Mouse (Mus musculus) 3134 (cell line): ENCODE results near the gene Kcmf1.
"Not testable (repeated sequence)": the region's sequence is repeated elsewhere in the genome, so short reads cannot be mapped to it uniquely, and the experiment has no call there.

Experiments
- DNase-seq: peaks from one replicate; pipeline ENCODE4 v3.0.0-alpha.2; 2011; ENCODE audit warnings: low spot score; ENCODE audit not compliant: insufficient read length; ENCODE audit errors: extremely low read depth

Gene Kcmf1

DNA sequence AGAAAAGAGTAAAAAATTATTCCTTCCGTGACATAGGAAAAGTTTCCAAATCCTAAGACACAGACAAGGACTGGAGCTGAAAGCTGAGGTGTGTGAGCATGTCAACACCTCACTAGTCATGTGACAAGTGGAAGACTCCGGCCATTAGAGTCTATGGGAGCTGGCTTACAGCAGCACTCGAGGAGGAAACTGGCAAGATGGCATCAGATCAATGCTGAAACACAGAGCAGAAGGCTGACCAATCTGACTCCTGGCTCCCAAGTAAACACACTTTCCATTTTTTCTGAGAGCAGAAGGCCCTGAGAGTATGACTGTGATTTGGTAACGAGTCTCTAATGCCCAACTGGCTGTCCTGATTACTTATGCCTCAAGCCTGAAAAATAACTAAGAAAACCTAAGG, 47.6 kb downstream of the Kcmf1 start:
- no peak for DNase-seq

DNA sequence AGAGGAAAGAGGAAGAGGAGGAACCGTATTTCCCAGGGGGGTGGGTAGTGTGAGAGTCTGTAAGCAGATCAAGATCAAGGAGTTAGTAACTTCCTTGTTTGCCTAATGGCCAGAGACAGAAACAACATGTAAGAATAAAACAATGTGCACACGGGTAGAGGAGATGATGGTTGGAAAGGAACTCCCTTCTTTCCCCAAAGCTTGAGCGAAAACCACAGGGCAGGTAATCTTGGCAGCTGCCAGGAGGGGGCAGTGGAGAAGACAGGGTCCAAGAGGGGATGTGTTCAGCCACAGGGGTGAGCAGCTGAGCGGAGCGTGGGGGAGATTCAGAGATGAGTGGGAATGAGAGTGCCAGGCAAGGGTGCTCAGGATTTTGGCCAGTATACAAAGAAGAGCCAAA, 48.1 kb downstream of the Kcmf1 start:
- no peak for DNase-seq

DNA sequence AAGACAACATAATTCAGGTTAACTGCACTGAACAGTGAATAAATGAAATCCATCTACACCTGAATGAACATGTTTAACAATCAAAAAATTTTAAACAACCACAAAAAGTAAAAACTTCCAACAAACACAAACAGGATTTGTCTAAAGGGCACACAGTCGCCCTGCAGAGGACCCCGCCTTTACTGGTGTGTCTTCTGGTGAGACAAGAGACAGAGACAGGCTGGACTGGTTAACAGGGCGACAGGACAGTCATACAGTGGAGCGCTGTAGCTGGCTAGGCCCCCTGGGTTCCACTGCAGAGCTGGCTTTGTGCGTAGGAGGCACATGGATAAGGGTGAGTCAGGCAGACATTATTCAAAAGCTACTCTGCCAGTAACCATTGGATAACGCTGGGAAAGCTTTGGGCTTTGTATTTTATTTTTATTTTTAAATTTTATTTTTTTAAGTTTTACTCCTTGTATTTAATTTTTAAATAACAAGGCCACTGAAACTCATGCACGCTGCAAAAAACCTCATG, 57.7 kb downstream of the Kcmf1 start:
- no peak for DNase-seq

DNA sequence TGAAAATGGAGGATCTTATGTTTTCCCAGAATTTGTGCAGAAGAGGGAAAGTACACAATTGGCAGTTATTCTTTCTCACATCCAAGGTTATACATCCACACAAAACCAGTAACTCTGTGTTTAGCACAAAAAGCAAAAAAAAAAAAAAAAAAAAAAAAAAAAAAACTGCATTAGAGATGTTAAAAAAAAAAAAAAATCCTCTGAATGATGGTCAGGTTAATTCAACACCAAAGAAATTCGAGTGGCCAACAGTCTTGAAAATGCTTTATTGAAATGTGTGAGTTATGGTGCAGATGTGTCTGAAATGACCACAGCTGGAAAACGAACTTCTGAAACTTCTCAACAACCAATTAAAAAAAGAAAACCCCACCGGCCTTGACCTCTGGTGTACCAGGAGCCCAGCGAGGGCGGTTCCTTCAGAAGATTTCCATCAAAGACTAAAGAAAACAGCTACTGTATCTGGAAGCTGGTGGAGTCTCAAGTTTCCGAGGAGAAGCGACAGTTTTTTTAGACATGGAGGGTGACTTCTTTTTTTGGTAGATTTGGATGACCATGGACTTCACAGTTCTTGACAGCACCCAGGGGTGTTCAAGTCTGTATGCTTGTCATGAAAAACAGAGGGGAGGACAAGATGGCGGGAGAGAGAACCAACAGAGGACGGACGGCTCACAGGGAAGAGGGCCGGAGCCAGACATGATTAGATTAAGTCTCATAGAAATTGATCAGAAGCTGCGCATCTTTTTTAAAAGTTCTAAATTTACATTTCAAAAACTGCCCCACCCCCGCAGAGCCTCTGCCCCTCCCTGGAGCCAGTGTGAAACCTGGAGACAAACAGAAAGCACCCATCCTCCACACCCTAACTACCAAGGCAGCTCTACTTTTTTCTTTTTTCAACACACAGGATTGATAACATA, 58.7 kb downstream of the Kcmf1 start:
- DNase-seq = no peak

DNA sequence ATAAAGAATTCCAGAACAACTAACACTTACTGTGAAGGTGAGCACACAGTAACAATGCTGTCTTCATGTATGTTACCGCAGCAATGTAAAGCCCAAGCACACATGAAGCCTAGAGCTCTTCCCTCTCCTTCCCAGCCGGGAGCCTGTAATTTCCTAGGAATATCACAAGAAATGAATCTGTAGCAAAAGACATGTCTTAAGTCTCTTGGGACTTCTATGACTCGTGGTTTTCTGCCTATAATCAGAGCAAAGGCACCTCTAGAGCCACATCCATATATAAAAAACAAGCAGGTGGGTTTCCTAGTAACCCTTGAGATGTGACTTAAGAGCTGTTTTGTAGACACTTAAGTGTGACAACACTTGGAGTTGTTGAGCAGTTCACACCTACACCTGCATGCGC, 62.0 kb downstream of the Kcmf1 start:
- no peak for DNase-seq

DNA sequence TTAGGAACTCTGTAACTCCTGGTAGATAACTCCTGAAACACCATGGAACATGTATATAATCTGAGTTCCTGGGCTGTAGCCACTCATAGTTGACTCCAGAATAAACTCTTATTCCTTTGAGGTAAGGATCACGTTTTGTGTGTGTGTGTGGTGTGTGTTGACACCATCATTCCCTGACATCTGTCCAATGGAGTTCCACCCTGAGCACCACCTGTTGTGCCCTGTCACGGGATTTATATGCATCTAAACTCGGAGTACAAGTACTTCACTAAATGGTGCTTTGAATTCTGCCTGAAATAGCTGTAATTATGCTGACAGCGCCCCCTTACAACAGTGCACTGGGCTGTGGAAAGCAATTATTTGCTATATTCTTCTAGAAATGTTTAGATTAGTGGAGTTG, 65.3 kb downstream of the Kcmf1 start:
- DNase-seq = no peak

DNA sequence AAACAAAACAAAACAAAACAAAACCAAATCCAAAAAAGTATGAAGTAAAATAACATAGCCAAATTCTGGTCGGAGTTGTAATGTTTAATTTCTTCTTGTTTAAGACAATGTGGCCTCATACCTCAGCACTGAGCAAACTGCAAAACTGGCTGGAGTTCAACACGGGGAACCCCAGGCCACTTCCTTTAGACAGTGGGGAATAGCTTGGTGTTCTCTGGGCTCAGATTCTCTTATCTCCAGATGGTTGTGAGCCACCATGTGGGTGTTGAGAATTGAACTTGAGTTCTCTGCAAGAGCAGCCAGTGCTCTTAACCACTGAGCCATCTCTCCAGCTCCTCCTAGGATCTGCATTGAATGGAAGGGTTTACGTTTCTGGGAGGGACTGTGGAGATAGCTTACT, 67.9 kb downstream of the Kcmf1 start:
- DNase-seq = no peak

DNA sequence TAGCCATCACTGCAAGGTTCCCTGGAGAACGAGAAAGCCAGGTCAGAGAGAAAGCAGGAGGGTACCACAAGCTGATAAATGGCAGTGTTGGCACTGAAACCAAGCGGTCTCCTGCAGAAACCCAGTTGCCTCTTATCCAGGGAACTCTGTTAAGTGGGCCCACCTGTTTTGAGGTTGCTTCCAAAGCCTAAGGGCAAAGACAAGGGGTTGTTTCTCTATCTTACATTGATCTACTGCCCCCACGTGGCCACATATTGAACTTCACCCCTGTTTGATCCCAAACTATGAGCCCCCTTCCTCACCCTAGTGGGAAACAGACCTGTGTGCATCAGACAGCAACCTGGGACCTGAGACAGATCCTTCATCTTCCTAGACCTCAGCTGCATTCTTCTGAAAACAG, 68.5 kb downstream of the Kcmf1 start:
- DNase-seq = no peak

DNA sequence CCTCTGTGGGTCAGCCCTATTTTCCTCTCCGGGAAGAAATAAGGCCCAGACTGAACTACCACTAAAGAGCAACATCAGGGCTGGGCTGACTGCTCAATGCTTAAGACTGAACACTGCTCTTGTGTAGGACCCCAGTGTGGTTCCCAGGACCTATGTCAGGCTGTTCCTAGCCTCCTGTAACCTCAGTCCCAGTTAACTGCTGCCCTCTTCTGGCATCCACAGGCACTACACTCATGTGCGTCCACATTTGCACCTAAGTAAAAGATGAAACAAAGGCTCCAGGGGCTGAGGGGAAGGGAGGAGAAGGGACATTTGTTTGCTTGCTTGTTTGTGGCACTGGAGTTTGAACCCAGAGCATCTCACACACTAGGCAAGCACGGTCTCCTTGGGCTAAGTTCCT, 70.9 kb downstream of the Kcmf1 start:
- DNase-seq = no peak

DNA sequence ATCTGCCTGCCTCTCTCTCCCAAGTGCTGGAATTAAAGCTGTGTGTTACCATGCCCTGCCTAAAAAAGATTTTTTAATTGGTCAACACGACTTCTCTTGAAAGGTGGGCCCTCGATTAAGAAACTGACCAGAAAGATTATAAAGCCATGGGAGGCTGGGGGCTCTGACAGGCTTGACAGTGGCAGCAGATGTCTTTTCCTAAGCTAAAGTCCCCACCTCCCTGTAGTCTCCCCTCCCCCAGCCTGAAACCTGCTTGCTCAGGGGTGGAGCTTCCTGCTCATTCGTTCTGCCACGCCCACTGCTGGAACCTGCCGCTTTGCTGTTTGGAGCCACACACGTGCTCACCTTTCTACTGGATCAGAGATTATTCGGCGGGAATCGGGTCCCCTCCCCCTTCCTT, 71.7 kb downstream of the Kcmf1 start:
- DNase-seq = not testable (repeated sequence)

DNA sequence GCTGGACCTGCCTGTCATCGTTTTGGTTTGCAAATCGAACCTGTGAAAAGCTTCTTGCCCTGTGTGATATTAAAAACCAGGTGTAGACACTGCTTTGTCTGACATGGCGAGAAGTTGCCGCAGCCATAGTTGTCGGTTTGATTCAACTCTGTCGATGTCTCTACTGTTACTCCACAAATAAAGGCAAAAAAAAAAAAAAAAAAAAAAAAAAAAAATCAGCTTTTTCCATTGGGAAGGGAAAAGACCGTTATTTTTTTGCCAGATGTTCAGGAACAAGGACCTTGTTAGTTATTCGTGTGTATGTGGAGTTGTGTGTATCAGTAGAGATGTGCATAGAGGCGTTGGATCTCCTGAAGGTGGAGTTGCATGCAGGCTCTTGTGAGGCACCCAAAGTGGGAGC, 74.0 kb downstream of the Kcmf1 start:
- no peak for DNase-seq

DNA sequence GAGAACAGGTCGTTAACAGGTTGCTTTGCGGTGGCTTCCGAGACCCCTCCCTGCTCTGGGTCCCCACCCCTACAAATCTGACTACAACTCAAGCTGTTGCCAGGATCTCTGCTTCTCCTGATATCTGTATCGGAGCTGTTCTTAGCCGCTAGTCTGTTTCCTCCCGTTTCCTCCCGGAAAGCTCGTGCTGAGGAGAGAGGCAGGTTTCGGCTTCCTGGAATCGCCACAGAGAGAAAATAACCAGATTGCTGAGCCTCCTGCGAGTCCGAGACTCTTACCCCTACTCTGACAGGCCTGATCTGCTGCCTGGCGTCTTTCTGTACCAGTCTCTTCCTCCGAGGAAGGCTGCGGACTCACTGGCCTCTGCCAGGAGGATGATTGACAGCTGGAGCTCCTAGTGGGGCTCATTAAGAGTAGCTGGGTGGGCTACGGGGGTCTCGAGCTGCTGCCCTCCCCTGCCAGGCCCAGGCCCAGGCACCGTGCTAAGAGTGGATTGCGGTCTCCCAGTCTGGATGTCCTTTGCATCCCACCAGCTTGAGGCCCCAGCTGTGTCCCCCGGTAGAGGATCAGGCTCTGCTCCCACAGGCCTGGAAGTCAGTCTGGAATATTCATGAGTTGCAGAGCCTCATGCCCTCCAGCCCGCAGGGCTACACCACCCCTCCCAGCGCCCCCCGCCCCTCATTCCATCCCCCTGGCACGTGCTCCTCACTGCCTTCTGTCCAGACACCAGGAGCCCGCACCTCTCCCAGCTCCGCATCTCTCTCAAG, 74.6 kb downstream of the Kcmf1 start:
- no peak for DNase-seq

DNA sequence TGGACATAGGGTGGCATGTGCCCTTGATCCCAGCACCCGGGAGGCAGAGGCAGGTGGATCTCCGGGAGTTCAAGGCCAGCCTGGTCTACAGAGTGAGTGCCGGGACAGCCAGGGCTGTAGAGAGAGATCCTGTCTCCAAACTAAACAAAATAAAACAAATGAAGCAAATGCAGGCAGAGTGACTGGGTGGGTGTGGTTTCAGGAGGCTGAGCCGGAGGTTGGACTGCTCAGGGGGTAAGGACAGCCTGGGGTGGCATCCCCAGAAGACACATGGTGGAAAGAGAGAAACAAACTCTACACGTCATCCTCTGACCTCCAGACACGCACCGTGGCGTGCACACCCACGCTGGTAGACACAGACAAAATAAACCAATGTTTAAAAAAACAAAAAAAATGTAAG, 86.3 kb downstream of the Kcmf1 start:
- no peak for DNase-seq

DNA sequence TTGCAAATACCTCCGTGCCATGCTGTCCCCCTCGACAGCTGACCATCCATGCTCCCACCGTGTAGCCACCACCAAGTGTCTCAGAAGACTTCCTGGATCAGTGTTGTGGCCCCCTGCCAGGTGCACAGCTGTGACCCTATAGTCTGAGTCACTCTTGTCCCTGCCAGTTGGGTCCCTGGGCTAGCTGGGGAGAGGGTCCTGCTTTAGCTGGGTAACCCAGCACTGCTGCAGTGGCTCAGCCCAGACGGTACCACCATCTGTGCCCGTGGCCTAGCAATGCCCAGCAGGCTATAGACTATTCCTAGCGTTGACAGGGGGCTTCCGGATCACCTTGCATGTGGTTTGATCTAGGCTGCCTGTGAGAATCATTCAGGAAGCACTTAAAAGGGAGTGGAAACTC, 89.5 kb downstream of the Kcmf1 start:
- DNase-seq = no peak

DNA sequence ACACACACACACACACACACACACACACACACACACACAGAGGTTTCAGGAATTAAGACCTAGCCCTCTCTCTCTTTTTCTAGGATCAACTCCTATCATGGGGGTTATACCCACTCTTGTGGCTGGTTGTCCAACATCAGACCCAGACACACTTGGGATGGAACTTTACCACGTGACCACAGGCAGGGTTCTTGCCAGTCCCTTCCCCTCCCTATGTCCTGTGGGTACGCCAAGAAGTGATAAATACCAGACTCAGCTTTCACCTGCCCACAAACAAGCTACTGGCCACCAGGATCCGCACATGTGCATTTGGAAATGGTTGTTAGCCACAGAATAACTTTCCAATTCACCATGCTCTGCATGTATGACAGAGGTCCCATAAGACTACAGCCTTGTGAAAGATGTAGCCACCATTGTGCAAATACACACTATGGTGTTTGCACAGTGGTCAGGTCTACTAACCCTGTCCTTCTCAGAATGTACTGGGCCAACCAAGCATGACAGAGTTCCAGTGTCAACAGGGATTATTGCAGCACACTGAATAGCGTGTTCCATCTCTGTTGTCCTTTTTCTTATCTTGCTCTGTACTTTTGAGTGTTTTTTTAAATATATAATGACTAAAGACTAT, 90.1 kb downstream of the Kcmf1 start:
- no peak for DNase-seq

DNA sequence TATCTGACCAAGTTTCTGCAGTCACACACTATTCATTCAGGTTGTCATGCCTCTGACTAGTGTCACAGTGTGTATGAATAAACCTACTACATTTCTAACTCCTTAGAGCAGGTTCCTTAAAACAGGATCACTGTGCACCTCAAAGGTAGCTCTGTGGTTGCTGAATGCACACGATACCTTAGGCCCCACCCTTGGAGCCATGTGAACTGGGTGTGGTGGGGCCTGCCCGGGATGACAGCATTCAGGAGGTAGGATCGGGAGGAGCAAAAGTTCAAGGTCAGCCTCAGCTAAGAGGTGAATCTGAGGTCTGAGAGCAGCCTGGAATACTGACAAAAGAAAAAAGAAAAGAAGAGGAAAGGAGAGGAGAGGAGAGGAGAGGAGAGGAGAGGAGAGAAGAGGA, 91.4 kb downstream of the Kcmf1 start:
- no peak for DNase-seq

DNA sequence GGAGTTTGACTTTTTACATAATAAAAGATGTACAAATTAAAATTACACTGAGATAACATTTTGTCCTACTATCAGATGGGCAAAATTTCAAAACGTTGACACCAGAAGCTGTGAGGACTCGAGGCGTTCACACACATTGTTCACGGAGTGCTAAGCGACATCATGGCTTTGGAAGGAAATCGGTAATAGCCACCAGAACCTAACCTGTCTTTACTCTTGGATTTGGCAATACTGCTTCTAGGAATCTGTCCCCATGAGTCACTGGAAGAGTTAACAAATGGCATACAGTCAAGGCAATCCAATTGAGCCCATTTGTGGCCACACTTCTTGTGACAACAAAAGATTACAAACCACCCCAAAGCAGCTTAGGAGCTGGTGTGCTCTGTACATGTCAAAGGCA, 96.1 kb downstream of the Kcmf1 start:
- DNase-seq = no peak

DNA sequence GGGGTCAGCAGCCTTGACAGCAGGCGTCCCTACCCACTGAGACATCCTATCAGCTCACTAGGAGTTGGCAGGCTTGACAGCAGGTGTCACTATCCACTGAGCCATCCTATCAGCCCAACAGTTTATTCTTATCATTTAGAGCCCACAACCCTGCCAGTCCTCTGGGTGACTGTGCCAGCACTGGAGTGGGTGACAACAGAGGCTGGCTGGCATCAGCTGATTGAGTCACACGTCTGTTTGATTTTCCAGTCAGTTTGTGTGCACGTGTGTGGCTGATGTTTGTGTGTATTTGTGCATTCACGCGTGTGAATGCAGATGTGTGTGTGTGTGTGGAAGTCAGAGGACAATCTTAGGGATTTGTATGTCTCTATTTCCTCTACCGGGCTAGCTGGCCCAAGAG, 97.7 kb downstream of the Kcmf1 start:
- DNase-seq = no peak

DNA sequence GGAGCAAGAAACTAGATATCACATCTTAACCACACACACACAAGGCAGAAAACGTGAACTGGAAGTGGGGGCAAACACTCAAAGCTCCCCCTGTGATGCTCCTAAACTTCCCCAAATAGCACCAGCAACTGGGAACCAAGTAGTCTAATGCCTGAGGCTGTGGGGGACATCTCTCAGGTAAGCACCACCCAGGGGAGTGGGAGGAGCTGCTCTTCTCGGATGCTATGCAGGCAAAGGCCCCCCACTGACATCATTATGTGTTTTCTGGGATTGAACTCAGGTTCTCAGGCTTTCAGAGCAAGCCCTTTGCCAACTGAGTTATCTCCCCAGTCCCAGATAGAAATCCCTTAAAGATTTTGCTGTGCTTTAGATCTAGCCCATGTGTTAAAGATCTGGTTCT, 99.1 kb downstream of the Kcmf1 start:
- DNase-seq = no peak

DNA sequence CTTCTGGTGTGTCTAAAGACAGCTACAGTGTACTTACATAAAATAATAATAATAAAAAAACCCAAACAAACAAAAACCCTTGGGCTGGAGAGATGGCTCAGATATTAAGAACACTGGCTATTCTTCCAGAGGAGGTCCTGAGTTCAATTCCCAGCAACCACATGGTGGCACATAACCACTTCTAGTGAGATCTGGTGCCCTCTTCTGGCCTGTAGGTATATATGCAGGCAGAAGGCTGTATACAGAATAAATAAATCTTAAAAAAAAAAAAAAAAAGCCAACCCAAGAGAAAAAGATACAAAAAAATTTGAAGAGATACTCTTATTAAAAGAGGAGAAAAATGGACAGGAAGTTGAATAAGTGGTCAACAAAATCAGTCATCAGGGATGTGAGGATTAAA, 102.0 kb downstream of the Kcmf1 start:
- DNase-seq = no peak

DNA sequence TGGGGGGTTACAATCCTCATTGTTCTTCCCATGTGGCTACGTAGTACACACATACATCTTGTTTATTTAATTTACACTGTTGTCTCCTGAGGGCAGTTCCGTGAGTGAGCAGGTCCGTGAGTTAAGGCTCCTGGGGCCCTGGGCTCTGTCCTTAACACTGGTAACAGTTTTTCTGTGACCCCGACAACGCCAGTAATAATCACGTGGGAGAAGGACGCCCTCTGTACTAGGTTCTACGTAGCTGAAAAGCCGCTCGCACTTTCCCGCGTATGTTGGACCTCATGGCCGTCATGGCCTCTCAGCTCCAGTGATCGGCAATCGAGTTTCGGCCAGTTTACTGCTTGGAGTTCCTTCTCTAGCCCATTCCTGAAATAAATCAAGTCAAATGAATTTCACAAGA, 104.3 kb downstream of the Kcmf1 start:
- DNase-seq = no peak
